Mouse (Mus musculus) left cerebral cortex, postnatal 4 days (tissue): ENCODE measurements around the gene Malrd1. TPM values are rescaled to one million over a fixed set of nuclear protein-coding genes. Genes with fewer than 3 reads are reported as not detected.
"Not testable (repeated sequence)": the region's sequence is repeated elsewhere in the genome, so short reads cannot be mapped to it uniquely, and the experiment has no call there.

ENCODE experiments used
- DNase-seq: peaks from one replicate; pipeline ENCODE4 v3.0.0-alpha.2; 2022
- intact Hi-C: fragments of 180-260 bp; cut with DNase I; formaldehyde crosslinking; loops from one replicate; pipeline ENCODE4 v1.15.1; 2025
- total RNA-seq, 2 experiments: library from RNA; stranded (reverse); gene quantifications; 2 replicates each; pipeline ENCODE4 v1.2.3; 2021

Gene Malrd1
- total RNA-seq, result under 1 TPM; 0.16 to 0.22 TPM

DNA sequence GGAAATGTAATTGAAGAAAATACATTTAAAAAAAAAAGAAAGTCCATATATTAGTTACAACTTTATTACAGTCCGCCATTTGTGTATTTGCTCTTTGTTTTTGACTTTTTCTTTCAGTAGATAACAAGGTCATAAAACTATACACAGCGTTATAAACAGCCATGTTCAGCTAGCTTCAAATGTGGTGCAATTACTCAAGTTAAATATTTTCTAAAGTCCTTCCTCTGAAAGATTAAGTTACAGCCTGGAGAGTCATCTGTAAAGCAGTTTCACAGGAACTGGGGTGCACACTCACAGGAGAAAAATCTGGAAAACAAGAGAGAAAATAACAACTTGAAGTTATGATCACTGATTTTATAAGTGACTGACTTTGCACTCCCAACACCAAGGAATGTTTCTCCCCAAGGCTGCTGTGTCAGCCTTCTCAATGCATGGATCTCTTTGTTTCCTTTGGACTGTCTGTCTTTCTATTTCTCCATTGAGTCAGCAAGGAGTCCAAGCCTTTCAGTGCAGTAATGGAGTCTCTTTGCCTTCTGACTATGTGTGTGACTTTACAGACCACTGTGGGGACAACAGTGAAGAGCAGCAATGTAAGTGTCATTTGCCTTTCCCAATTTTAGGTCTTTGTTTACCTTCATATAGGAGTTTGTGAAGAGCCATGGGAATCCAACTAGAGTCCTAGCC lies at the start of gene Malrd1:
Gene Malrd1 (plus strand): TSS at position 239 of the 684 bp plus-strand sequence.
- intact Hi-C loops, result no loop called here
- no peak for DNase-seq

DNA sequence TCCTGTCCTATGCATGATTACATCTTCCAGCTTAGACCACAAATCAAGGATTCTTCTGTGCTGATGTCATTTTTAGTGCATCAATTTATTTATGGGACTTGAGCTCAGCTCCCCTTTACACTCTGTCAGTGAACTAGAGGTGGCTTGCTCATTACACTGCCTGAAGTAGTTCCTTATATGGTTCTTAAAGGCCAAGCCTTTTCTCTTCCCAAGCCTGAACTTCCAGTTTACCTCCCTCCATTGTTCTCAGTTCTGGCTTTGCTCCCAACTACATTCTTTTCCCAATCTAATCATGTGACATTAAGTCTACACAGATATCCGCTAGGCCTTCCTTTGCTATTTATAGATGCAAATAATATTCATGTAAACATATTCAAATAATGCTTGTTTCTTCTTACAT lies 12.4 kb downstream of the Malrd1 start:
- no peak for DNase-seq
- intact Hi-C loops, result no loop called here

DNA sequence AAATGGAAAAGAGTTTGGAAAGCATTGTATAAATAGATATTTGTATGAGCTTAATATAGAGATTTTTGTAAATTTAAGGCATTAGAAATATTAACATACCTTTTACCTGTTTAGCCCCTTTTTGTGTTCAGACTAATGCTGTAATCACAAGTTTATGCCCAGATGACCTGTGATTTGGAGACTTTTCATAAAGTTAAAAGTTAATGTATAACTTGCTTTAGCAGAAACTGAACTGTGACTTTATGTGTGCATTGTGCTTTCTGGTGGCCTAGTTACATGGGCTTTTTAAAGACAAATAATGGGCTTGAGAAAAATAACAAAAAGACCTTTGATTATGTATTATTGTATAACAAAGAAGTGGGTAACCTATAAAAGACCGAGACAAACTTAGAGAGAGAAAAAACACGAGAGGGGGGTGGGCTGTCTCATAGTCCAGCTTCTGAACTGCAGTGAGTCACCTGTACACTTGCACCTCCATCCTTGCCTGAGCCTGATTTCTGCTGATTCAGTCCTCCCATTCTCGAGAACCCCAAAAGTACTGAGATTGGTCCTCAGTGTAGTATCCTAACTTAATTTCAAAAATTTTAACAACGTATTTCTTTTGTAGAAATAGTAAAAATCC lies 87.2 kb downstream of the Malrd1 start:
- intact Hi-C loops, result no loop called here
- no peak for DNase-seq

DNA sequence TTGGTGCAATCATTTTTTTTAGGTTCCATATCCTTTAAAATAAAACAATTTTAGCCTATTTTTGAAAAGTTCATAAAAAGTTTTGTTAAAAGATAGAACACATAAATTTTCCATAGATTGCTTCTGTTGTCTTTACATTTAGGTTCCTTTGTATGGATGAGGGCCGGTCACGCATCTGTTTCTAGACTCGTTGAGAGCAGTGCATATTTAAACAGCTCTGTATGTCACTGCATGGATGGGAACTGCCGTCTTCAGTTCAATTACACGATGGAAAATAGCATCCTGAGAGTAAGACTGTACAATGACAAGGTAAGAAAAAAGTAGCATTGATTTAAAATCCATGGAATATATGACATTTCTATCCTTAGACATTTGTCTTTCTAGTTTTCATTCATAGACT lies 87.7 kb downstream of the Malrd1 start:
- intact Hi-C loops, result no loop called here
- DNase-seq, result no peak

DNA sequence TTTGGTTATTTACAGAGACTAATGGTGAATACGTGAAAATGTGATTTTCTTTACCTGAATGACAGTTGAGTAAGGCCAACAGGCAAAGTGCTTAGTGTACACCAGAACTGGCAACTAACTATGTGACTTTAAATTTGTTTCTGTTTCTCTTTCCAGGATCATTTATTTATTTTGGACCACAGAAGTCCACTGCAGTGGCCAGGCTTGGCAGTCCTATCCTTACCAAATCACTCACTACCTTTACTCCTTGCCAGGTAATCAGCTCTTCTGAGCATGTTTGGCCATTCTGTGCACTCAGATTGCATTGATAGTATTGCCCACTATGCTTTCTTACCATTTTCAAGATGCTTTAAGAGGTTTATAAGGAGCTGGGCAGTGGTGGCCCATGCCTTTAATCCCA lies 109.5 kb downstream of the Malrd1 start:
- intact Hi-C loops, result no loop called here

DNA sequence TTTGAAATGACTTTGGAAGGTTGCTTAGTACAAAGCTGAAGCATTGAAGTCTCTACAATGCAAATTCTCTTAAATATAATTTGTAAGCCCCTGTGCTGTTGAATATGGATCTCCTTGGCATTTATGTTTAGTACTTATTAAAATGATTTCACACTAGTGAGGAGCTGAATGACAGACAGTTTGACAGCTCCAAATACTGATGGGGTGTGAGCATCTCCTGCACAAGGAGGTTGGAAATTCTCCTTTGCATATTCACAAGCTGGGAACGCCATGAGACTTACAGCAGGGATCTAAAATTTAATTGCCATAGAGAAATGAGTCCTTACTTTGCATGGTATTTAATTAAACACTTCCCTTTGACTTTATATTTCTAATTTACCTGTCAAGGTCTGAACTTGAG lies 117.6 kb downstream of the Malrd1 start:
- DNase-seq, result no peak
- intact Hi-C loops, result no loop called here

More for the DNA sequence above, 109.5 kb downstream of the Malrd1 start:
- no peak for DNase-seq

DNA sequence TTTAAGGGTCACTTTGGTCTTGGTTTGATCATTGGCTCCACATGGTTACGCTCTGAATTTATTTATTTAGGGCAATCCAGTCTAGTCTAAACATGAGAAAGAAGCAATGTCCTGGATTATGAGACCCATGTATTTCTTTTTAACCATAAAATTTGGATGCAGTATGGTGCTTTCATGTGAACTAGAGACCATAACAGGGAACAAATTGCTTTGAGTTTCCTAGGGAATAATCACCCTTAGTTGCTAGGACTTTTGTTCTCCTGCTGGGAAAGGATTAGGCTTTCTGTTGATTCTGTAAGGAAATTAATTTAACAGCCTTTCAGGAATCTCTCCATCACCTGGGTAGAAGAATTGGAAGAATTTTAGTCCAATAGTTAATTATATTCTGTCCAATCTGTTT lies 130.1 kb downstream of the Malrd1 start:
- intact Hi-C loops, result no loop called here
- DNase-seq, result no peak

DNA sequence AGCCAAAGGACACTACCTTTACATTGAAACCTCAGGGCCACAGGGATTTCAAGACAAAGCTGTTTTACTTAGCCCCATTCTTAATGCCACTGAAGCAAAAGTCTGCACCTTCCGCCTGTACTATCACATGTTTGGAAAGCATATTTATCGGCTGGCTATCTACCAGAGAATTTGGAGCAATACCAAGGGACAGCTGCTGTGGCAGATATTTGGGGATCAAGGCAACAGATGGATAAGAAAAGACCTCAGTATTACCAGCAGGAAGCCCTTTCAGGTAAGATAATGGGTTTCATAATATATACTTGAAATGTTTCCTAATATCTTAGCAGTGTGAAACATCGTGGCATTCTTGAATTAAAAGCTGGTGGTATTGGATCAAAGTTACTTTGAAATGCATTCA lies 176.7 kb downstream of the Malrd1 start:
- intact Hi-C loops, result no loop called here
- DNase-seq, result peak; percentile 1

DNA sequence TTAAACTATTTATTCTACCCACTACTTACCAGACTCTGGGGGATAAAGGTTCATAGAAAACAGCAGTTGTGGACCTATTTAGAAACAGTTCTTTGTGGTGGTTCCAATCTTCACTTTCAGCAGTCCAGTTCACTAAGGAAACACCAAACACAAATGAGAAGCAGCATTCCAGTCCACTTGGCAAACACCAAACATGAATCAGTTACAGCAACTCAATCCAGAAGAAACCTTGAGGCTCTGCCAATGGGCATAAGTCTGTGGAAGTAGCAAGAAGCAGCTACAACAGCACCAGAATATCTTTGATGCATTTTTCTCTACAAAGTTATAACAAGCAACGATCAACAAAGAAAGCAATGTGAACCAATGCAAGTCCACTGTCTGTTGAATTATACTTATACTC lies 214.7 kb downstream of the Malrd1 start:
- intact Hi-C loops, result no loop called here
- peak; percentile 3 for DNase-seq

DNA sequence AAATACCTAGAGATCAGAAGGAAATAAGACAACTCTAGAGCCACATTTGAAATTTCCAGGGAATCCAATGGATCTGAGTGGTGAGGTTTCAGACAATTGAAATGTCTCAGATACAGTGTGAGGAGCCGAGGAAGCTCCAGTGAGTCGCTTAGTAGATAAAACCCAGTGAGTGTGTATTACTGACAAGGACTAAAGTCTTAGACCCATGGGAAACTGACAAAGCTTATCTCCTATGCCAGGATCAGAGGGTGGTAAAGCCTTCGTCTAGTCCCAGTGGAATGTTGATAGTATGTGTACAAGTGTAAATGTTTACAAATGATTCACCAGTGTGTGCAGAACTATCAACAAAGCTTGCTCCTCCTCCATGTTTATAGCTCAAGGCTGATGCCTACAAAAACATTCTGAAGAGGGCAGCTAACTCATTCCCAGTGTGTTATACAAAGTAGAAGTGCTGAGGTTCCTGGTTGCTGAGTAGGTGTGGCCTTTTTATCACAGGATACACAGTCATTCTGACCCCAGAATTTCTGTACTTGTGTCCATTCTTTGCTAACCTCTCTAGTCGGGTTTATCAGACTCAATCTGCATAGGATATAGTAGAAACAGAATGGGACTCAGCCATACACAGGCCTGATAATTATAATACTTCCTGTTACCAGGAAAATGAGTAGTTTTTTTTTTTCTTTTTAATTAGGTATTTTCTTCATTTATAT lies 218.9 kb downstream of the Malrd1 start:
- intact Hi-C loops, result no loop called here
- no peak for DNase-seq

DNA sequence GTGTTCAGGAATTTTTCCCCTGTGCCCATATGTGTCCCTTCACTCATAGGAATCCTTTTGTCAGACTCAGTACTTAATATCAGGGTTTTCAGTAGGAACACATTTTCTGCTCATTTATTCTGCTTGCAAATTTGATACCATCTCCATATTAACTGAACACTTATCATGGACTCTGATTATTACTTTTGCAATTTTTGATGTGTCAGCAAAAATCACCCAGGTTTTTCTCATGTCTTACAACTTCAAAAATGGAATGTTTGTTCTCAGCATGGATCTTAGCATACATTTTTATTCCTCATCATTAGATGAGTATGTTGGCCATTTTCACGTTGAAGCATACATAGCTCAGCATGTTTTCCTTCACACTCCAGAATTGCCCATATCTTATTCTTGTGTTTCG lies 258.5 kb downstream of the Malrd1 start:
- DNase-seq, result no peak
- intact Hi-C loops, result no loop called here

DNA sequence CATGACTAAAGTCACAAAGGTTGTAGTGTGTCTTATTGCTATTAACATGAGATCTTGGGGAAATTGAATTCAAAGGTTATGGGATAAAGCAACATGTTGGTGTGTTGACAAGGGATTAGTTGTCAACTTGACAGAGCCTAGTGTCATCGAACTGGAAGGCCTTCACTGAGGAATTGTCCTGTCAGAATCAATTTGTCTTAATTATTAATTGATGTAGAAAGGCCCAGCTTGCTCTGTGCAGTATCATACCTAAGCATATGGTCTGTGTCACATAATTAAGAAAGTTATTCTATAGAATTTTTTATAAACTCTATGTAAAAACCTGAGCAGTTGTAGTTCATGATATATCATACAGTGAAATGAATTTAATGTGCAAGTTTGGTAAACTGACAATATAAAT lies 289.4 kb downstream of the Malrd1 start:
- DNase-seq, result no peak
- intact Hi-C loops, result no loop called here

DNA sequence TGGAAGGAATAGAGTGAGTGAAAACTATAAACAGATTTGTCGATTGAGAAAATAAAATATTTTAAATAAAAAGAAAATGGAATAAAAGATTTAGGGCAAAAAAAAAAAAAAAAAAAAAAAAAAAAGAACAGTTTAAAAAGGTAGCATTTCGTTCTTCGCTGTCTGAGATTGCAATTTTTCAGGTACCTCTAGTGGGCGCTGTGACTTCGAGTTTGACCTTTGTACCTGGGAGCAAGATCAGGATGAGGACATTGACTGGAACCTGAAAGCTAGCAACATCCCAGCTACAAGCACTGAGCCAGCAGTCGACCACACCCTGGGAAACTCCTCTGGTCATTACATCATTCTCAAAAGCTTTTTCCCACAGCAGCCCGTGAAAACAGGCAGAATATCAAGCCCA lies 343.1 kb downstream of the Malrd1 start:
- intact Hi-C loops, result no loop called here
- DNase-seq, result peak; percentile 1

DNA sequence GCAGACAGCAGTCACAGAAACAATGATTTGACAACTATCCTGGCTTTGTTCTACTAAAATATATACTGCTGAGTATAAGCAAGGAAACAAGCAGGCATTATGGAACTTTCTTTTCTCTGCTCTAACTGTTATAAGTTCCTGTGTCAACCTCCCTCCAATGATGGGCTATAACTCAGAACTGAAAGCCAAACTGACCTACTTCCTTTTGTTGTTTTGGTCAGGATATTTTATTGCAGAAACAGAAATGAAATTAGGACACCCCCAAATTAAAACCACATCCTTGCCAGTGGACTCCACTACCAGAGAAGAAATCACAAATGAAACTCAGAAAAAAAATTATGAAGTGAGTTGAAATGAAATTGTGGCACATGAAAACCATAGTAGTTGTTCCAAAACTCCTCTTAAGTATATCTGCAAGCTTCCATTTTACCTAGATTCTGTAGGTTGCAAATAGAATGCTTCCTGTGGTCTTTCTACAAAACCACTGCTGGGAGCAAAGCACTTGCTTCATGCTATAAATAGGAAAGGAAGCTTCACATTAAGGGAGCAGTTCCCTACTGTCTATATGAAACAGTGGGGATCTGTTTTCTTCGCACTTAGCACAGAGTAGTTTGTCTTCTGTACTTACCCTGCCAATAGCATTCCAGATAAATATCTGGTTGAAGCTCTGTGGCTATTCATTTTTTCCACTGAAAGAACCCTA lies 367.3 kb downstream of the Malrd1 start:
- intact Hi-C loops, result no loop called here
- no peak for DNase-seq

DNA sequence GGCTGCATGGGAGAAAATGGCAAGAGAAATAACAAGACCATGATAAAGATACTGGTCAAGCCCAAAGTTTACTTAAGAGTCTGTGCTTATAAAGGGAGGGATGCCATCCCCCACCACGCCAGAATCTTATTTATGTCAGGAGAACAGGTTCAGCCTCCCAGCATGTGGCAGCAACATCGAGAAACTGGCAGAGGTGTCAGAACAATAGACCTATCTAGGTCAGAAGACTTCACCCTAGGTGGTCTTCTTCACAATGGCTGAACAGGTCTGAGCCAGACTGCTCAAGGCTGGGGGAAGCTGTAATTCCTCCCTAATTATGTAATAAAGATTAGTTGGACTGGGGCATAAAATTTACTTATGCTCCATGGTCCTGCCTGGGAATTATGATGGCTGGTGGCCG lies 399.2 kb downstream of the Malrd1 start:
- intact Hi-C loops, result no loop called here

DNA sequence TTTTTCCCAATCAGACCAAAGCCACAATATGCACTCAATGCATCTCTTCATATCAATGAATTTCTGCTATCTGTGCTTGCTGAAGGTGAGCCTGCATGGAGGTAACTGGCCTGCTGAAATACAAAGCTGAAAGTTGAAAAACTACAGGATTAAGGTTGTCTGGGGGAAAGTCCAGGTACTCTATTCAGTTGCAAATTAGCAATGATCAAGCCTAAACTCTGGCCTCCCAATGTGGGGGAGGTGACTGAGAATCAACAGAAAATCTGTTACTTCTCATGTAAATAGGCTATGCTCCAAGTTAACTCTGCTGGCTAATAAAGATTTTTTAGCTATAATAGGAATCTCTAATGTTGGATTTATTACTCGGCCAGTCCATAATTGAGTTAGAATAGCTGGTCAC lies 399.8 kb downstream of the Malrd1 start:
- DNase-seq, result no peak
- intact Hi-C loops, result no loop called here

More for the DNA sequence above, 399.2 kb downstream of the Malrd1 start:
- no peak for DNase-seq

DNA sequence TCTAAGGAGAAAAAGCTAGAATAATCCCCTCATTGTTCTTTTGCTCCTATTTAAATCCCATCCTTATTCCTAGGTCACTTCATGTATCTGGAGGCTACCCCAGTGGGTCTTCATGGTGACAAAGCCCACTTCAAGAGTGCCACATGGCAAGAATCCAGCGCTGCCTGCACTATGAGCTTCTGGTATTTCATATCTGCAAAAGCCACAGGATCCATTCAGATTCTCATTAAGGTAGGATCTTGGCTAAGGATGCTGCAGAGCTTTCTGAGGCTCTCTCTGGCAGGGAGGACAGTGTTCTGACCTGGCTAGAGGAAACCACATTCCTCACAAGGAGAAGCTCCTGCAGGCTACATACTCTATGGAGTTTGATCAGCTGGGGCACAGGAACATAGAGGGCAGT lies 405.2 kb downstream of the Malrd1 start:
- peak; percentile 30 for DNase-seq
- intact Hi-C loops, result no loop called here

DNA sequence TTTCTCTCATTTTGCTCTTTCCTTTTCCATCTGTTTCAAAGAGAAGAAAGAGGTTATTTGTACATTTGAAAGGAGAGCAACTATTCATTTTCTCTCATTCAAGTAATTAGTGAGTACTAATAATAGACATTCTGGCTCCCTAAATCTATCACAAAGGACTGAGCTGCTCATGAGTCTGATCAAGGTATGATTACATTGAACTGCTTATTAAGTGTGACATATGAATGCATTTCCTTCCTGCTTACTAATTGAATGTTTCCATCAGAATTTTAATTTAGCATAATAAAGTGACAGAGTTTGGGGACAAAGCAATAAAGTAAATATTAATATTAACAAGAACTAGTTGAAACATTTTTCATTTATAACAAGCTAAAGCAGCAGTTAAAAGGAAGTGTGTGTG lies 405.6 kb downstream of the Malrd1 start:
- DNase-seq, result no peak
- intact Hi-C loops, result no loop called here

DNA sequence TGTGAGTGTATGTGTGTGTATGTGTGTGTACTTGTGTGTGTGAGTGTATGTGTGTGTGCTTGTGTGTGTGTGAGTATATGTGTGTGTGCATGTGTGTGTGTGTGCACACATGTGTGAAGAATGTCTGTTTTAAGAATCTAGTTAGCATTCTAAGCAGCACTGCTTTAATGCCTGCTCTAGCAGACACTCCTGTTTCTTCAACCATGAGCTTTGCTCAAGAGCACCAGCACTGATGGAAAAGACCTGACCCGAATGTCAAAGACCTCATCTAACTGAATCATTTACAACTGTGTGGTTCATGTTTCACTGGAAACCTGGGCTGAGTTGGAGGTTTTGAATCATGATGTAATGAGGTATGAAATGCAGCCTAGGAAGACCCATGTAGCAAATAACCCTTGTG lies 406.1 kb downstream of the Malrd1 start:
- DNase-seq, result no peak

DNA sequence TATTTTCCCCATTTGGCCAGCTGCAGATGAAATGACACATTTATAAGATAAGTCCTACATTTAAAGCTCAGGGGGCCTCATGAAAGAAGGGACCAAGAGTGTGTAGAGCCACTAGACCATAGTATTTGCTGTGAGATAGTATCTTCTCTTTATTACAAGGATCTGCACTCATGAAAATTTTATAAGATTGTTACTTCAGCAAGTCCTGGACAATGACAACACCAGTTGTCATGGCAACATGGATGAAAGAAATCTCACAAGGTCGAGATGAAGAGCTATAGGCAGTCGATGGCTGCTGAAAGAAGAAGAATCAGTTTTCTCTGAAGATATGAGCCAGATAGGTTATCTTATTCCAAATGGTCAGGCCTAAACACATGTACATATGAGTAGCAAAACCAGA lies 476.6 kb downstream of the Malrd1 start:
- no peak for DNase-seq
- intact Hi-C loops, result no loop called here

More for the DNA sequence above, 406.1 kb downstream of the Malrd1 start:
- intact Hi-C loops, result no loop called here

DNA sequence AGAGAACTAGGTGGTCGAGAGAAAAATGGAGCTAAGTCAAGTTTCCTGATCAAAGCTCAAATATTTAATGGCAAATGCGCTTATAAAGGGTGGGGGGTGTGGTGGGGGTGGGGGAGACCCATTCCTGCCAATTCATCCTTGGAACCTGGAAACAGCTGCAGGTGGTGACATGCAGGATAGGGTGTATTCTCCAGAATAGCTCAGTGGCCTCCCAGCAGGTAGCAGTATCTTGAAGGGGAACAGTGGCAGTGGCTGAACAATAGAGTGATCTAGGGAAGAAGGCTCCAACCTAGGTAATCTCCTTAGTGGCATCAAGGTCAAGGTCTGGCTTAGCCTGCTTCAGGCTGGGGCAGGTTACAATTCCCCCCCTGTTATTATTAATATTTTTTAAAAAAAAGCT lies 490.8 kb downstream of the Malrd1 start:
- intact Hi-C loops, DNase-seq: not testable (repeated sequence)
